Mouse (Mus musculus): ENCODE measurements around the gene Vwa5a.

GRCm38 (mm10) chr9:38751999-38752398 is 33.9 kb downstream of the Vwa5a start, which contains the start of gene Olfr920:
- TF ChIP-seq CTCF (IDR thresholded peaks at IDR 0.05; ENCODE audit: low read depth, low read length), result no peak
- TF ChIP-seq POLR2A (IDR thresholded peaks at IDR 0.05; ENCODE audit: insufficient read depth, low read length), result no peak
- no peak for TF ChIP-seq EP300 (IDR thresholded peaks at IDR 0.05; ENCODE audit: insufficient read depth, low read depth, low read length)
